Mouse (Mus musculus): ENCODE measurements around the gene Pccb. TPM values are rescaled to one million over a fixed set of nuclear protein-coding genes. Genes with fewer than 3 reads are reported as not detected.
A peak's percentile ranks its signal among the peaks of the same experiment; 100 is the strongest.

Gene Pccb
- polyA plus RNA-seq, 1 experiment from 2014 or later: 28.7 TPM

- H3K36me3 ChIP-seq (ENCODE audit: control insufficient read depth, insufficient read depth, low read length): no peaks in the 10 kb centered on the region
- H3K4me2 ChIP-seq (ENCODE audit: low read length): no peak overlapping the region
- no peak overlapping the region for H3K9ac ChIP-seq (ENCODE audit: low read depth, low read length)
- peaks cover 11% of the 10 kb centered on the region for H3K4me1 ChIP-seq (ENCODE audit: control insufficient read depth, insufficient read depth, low read depth, low read length)
- ATAC-seq: no peak
- H3K27ac ChIP-seq (ENCODE audit: low read depth, low read length): no peak overlapping the region
- WGBS: 91% methylated on average over 14 of the region's 15 CpGs
- H3K27me3 ChIP-seq (replicated peaks; ENCODE audit: control insufficient read depth, insufficient read depth, low read length): no peaks in the 10 kb centered on the region
- no peak overlapping the region for H3K4me3 ChIP-seq (ENCODE audit: low read length)
- H3K9me3 ChIP-seq (ENCODE audit: control insufficient read depth, low read length): no peaks in the 10 kb centered on the region
Observed at GRCm38 (mm10) chr9:101035836-101036596, 1.3 kb upstream of the Pccb start.

GRCm38 (mm10) chr9:101033761-101034447 is 794 bp downstream of the Pccb start:
- ATAC-seq: no peak
- Histone ChIP-seq H3K27me3 (replicated peaks; ENCODE audit: control insufficient read depth, insufficient read depth, low read length) (no peaks in the 10 kb centered on the region), H3K27ac (ENCODE audit: low read depth, low read length) (peak overlapping the region; percentile 99), H3K9me3 (ENCODE audit: control insufficient read depth, low read length) (no peaks in the 10 kb centered on the region), H3K4me3 (ENCODE audit: low read length) (peak overlapping the region; percentile 64), H3K4me1 (ENCODE audit: control insufficient read depth, insufficient read depth, low read depth, low read length) (peaks cover 11% of the 10 kb centered on the region), H3K9ac (ENCODE audit: low read depth, low read length) (peak overlapping the region; percentile 84), H3K4me2 (ENCODE audit: low read length) (peak overlapping the region; percentile 64), H3K36me3 (ENCODE audit: control insufficient read depth, insufficient read depth, low read length) (peaks cover 2% of the 10 kb centered on the region; the same call in 1 of the 2 replicates)
- WGBS: 3% methylated on average over 14 of the region's 14 CpGs

DNA sequence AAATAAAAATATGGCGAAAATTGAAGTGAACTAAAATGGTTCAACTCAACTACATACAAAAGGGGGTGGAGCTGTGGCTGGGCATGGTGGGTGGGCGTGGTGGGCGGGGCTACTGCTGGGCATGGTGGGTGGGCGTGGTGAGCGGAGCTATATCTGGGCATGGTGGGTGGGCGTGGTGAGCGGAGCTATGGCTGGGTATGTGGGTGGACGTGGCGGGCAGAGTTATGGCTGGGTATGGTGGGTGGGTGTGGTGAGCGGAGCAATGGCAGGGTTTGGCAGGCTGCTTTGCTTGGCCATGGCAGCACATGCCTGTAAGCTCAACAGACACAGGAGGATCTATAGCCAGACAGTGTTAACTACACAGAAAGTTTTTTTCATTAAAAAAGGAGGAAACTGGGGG is 15.9 kb downstream of the Pccb start:
- no peaks in the 10 kb centered on the region for H3K4me1 ChIP-seq (ENCODE audit: control insufficient read depth, insufficient read depth, low read depth, low read length)
- H3K27ac ChIP-seq (ENCODE audit: low read depth, low read length): no peak overlapping the region
- H3K36me3 ChIP-seq (ENCODE audit: control insufficient read depth, insufficient read depth, low read length): peaks cover 14% of the 10 kb centered on the region
- H3K27me3 ChIP-seq (replicated peaks; ENCODE audit: control insufficient read depth, insufficient read depth, low read length): no peaks in the 10 kb centered on the region
- H3K9me3 ChIP-seq (ENCODE audit: control insufficient read depth, low read length): no peaks in the 10 kb centered on the region; the same call in 1 of the 2 replicates
- H3K4me2 ChIP-seq (ENCODE audit: low read length): no peak overlapping the region
- 95% methylated on average over 10 of the region's 10 CpGs for WGBS
- H3K9ac ChIP-seq (ENCODE audit: low read depth, low read length): no peak overlapping the region
- no peak for ATAC-seq
- H3K4me3 ChIP-seq (ENCODE audit: low read length): no peak overlapping the region

- WGBS: 73% methylated on average over 15 of the region's 15 CpGs
- Histone ChIP-seq H3K4me2 (ENCODE audit: low read length) (no peak overlapping the region), H3K27me3 (replicated peaks; ENCODE audit: control insufficient read depth, insufficient read depth, low read length) (no peaks in the 10 kb centered on the region)
Observed at GRCm38 (mm10) chr9:101017734-101018516, 16.8 kb downstream of the Pccb start.

DNA sequence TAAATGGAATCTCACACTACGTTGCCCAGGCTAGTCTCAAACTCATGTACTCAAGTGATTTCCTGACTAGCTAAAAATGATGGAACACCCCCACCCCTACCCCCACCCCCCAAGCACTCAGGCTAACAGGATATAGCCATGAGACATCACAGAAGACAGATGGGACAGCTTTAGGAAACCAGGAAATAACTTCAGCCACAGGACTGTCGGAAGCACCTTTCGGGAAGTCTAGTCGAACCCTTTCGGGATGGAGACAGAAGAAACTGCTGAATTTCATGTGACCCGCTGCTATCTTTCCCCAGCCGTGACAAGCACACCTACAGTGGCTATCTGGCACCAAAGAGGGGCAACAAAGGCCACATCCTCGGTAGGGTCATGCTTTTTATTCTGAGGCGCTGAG is 19.4 kb downstream of the Pccb start:
- H3K27ac ChIP-seq (ENCODE audit: low read depth, low read length): no peak overlapping the region
- no peak overlapping the region for H3K9ac ChIP-seq (ENCODE audit: low read depth, low read length)
- no peaks in the 10 kb centered on the region; the same call in 1 of the 2 replicates for H3K9me3 ChIP-seq (ENCODE audit: control insufficient read depth, low read length)
- WGBS: 95% methylated on average over 9 of the region's 9 CpGs
- no peak overlapping the region for H3K4me2 ChIP-seq (ENCODE audit: low read length)
- no peaks in the 10 kb centered on the region for H3K27me3 ChIP-seq (replicated peaks; ENCODE audit: control insufficient read depth, insufficient read depth, low read length)
- H3K36me3 ChIP-seq (ENCODE audit: control insufficient read depth, insufficient read depth, low read length): peaks cover 6% of the 10 kb centered on the region
- H3K4me1 ChIP-seq (ENCODE audit: control insufficient read depth, insufficient read depth, low read depth, low read length): no peaks in the 10 kb centered on the region
- H3K4me3 ChIP-seq (ENCODE audit: low read length): no peak overlapping the region
- no peak for ATAC-seq

More at GRCm38 (mm10) chr9:101017734-101018516, 16.8 kb downstream of the Pccb start:
- Histone ChIP-seq H3K9me3 (ENCODE audit: control insufficient read depth, low read length) (no peaks in the 10 kb centered on the region; the same call in 1 of the 2 replicates), H3K4me3 (ENCODE audit: low read length) (no peak overlapping the region), H3K27ac (ENCODE audit: low read depth, low read length) (no peak overlapping the region), H3K4me1 (ENCODE audit: control insufficient read depth, insufficient read depth, low read depth, low read length) (no peaks in the 10 kb centered on the region), H3K36me3 (ENCODE audit: control insufficient read depth, insufficient read depth, low read length) (peaks cover 7% of the 10 kb centered on the region), H3K9ac (ENCODE audit: low read depth, low read length) (no peak overlapping the region)
- ATAC-seq: no peak

GRCm38 (mm10) chr9:101012433-101012832 is 22.3 kb downstream of the Pccb start:
- H3K27me3 ChIP-seq (replicated peaks; ENCODE audit: control insufficient read depth, insufficient read depth, low read length): no peaks in the 10 kb centered on the region
- H3K4me2 ChIP-seq (ENCODE audit: low read length): no peak overlapping the region
- ATAC-seq: no peak
- no peaks in the 10 kb centered on the region; the same call in 1 of the 2 replicates for H3K9me3 ChIP-seq (ENCODE audit: control insufficient read depth, low read length)
- H3K27ac ChIP-seq (ENCODE audit: low read depth, low read length): no peak overlapping the region
- peaks cover 6% of the 10 kb centered on the region for H3K36me3 ChIP-seq (ENCODE audit: control insufficient read depth, insufficient read depth, low read length)
- no peaks in the 10 kb centered on the region for H3K4me1 ChIP-seq (ENCODE audit: control insufficient read depth, insufficient read depth, low read depth, low read length)
- 79% methylated on average over 10 of the region's 10 CpGs for WGBS
- no peak overlapping the region for H3K4me3 ChIP-seq (ENCODE audit: low read length)
- no peak overlapping the region for H3K9ac ChIP-seq (ENCODE audit: low read depth, low read length)

DNA sequence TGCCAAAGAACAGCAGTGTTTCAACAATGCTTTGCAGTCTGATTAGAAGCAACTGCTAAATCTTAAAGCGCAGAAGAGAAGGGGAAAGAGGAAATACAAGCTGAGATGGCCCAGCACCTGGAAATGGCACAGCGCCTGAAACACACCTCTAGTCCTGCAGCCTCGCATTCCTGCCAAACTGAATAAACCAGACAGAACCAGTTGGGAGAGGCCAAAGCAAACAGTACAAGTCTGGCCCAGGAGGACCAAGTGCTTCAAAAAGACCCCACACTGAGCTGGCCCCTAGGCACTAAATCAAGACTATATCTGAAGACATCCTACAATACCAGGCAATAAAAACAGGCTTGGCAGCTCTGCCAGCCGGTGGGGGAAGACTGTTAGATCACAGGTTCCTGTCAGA is 28.8 kb downstream of the Pccb start:
- Histone ChIP-seq H3K4me2 (ENCODE audit: low read length) (no peak overlapping the region), H3K4me3 (ENCODE audit: low read length) (no peak overlapping the region), H3K27ac (ENCODE audit: low read depth, low read length) (no peak overlapping the region), H3K4me1 (ENCODE audit: control insufficient read depth, insufficient read depth, low read depth, low read length) (no peaks in the 10 kb centered on the region), H3K36me3 (ENCODE audit: control insufficient read depth, insufficient read depth, low read length) (no peaks in the 10 kb centered on the region; the same call in 1 of the 2 replicates), H3K9me3 (ENCODE audit: control insufficient read depth, low read length) (0 out of 2 replicates have a peak, but pooled peaks cover 5% of the 10 kb centered on the region), H3K9ac (ENCODE audit: low read depth, low read length) (no peak overlapping the region), H3K27me3 (replicated peaks; ENCODE audit: control insufficient read depth, insufficient read depth, low read length) (no peaks in the 10 kb centered on the region)
- 70% methylated on average over 4 of the region's 4 CpGs for WGBS
- ATAC-seq: no peak

- no peaks in the 10 kb centered on the region; the same call in 1 of the 2 replicates for H3K36me3 ChIP-seq (ENCODE audit: control insufficient read depth, insufficient read depth, low read length)
- no peak overlapping the region for H3K9ac ChIP-seq (ENCODE audit: low read depth, low read length)
- no peak overlapping the region for H3K4me2 ChIP-seq (ENCODE audit: low read length)
- H3K4me3 ChIP-seq (ENCODE audit: low read length): no peak overlapping the region
- no peak for ATAC-seq
- WGBS: 89% methylated on average over 5 of the region's 5 CpGs
- peaks cover 5% of the 10 kb centered on the region; the same call in 1 of the 2 replicates for H3K9me3 ChIP-seq (ENCODE audit: control insufficient read depth, low read length)
- H3K27me3 ChIP-seq (replicated peaks; ENCODE audit: control insufficient read depth, insufficient read depth, low read length): no peaks in the 10 kb centered on the region
- no peaks in the 10 kb centered on the region for H3K4me1 ChIP-seq (ENCODE audit: control insufficient read depth, insufficient read depth, low read depth, low read length)
- no peak overlapping the region for H3K27ac ChIP-seq (ENCODE audit: low read depth, low read length)
Observed at GRCm38 (mm10) chr9:101003302-101003701, 31.4 kb downstream of the Pccb start.

Data from hindbrain, embryonic 16.5 days (tissue).